Mouse (Mus musculus): ENCODE data around the gene Ankmy1.

The Ankmy1 gene

GRCm38 (mm10) chr1:92911721-92912138, 9.0 kb upstream of the Ankmy1 start:
- no peak for DNase-seq (ENCODE audit: low spot score)

- peak; percentile 60 for DNase-seq (ENCODE audit: low spot score)
Observed at GRCm38 (mm10) chr1:92910925-92911720, 8.4 kb upstream of the Ankmy1 start.

GRCm38 (mm10) chr1:92910239-92910885, 7.7 kb upstream of the Ankmy1 start, which contains the start of gene Rnpepl1:
TSS of gene Rnpepl1 (plus strand) at chr1:92910783.
- peak; percentile 83 for DNase-seq (ENCODE audit: low spot score)

- DNase-seq (ENCODE audit: low spot score), result peak; percentile 39
Observed at GRCm38 (mm10) chr1:92909068-92909467, 6.4 kb upstream of the Ankmy1 start.

- no peak for DNase-seq (ENCODE audit: low spot score)
Observed at GRCm38 (mm10) chr1:92908664-92909063, 6.0 kb upstream of the Ankmy1 start.

GRCm38 (mm10) chr1:92907632-92908360, 5.1 kb upstream of the Ankmy1 start:
- DNase-seq (ENCODE audit: low spot score), result peak; percentile 15

GRCm38 (mm10) chr1:92906779-92907631, 4.3 kb upstream of the Ankmy1 start, which contains the start of gene Dusp28:
TSS of gene Dusp28 (plus strand) at chr1:92906981.
- peak; percentile 93 for DNase-seq (ENCODE audit: low spot score)

GRCm38 (mm10) chr1:92905703-92906310, 3.1 kb upstream of the Ankmy1 start:
- DNase-seq (ENCODE audit: low spot score), result no peak

- peak; percentile 22 for DNase-seq (ENCODE audit: low spot score)
Observed at GRCm38 (mm10) chr1:92903627-92904026, 921 bp upstream of the Ankmy1 start.

- peak; percentile 81 for DNase-seq (ENCODE audit: low spot score)
Observed at GRCm38 (mm10) chr1:92895089-92895488, 7.6 kb downstream of the Ankmy1 start.

GRCm38 (mm10) chr1:92893896-92894295, 8.8 kb downstream of the Ankmy1 start:
- DNase-seq (ENCODE audit: low spot score), result no peak

- DNase-seq (ENCODE audit: low spot score), result no peak
Observed at GRCm38 (mm10) chr1:92892791-92893190, 9.9 kb downstream of the Ankmy1 start.

- DNase-seq (ENCODE audit: low spot score), result no peak
Observed at GRCm38 (mm10) chr1:92888901-92889655, 13.6 kb downstream of the Ankmy1 start.

- no peak for DNase-seq (ENCODE audit: low spot score)
Observed at GRCm38 (mm10) chr1:92881982-92882381, 20.7 kb downstream of the Ankmy1 start.

GRCm38 (mm10) chr1:92880101-92880500, 22.6 kb downstream of the Ankmy1 start:
- no peak for DNase-seq (ENCODE audit: low spot score)

GRCm38 (mm10) chr1:92879266-92879665, 23.4 kb downstream of the Ankmy1 start:
- DNase-seq (ENCODE audit: low spot score), result no peak

- DNase-seq (ENCODE audit: low spot score), result no peak
Observed at GRCm38 (mm10) chr1:92878066-92878741, 24.5 kb downstream of the Ankmy1 start.

GRCm38 (mm10) chr1:92877431-92877978, 25.2 kb downstream of the Ankmy1 start:
- no peak for DNase-seq (ENCODE audit: low spot score)

GRCm38 (mm10) chr1:92875360-92876111, 27.2 kb downstream of the Ankmy1 start:
- no peak for DNase-seq (ENCODE audit: low spot score)

Measured in MN1 (cell line).